In genomic region chr10:60354003-60354325, GRCm38 (mm10) we compare ENCODE assay signal across 20 mouse cellular contexts. TPM values are rescaled to one million over a fixed set of nuclear protein-coding genes. Genes with fewer than 3 reads are reported as not detected.
DNase-seq lines count a peak whose midpoint lies in the region; ATAC-seq and TF ChIP-seq lines count a peak whose summit lies in the region.
"Had no signal": no experiment of that assay in that cellular context is flagged by ENCODE, and none has a peak within 500 bp of the region (broad histone marks: within the 10 kb centered on the region; RNA-seq: fewer than 3 reads in every experiment).

No protein-coding gene starts in this region.

- no peak for TF ChIP-seq CTCF in stomach, postnatal 0 days (IDR thresholded peaks at IDR 0.05; ENCODE audit: low read depth)

- no peaks in the 10 kb centered on the region for H3K36me3 ChIP-seq in heart, embryonic 15.5 days
- H3K36me3 ChIP-seq in stomach, embryonic 14.5 days (ENCODE audit: control insufficient read depth, insufficient read depth, low read length) = no peaks in the 10 kb centered on the region
- H3K36me3 ChIP-seq in stomach, postnatal 0 days (ENCODE audit: control insufficient read depth, insufficient read depth, low read length) = no peaks in the 10 kb centered on the region
- H3K36me3 ChIP-seq in intestine, embryonic 16.5 days (ENCODE audit: control insufficient read depth, insufficient read depth, low read length) = 0 out of 2 replicates have a peak, but pooled peaks cover 2% of the 10 kb centered on the region
- H3K36me3 ChIP-seq in liver, embryonic 11.5 days (ENCODE audit: control insufficient read depth, insufficient read depth, low read length) = no peaks in the 10 kb centered on the region
- H3K36me3 ChIP-seq: forebrain, embryonic 12.5 days; limb, embryonic 15.5 days; neural tube, embryonic 13.5 days had no signal

- no peak overlapping the region for H3K4me3 ChIP-seq in heart, embryonic 15.5 days
- H3K4me3 ChIP-seq in stomach, embryonic 14.5 days (ENCODE audit: low read depth, low read length) = no peak overlapping the region
- no peak overlapping the region for H3K4me3 ChIP-seq in stomach, postnatal 0 days (ENCODE audit: low read depth, low read length)
- H3K4me3 ChIP-seq in intestine, embryonic 16.5 days (ENCODE audit: low read length) = no peak overlapping the region
- H3K4me3 ChIP-seq in liver, embryonic 11.5 days (ENCODE audit: low read depth, low read length) = no peak overlapping the region
- H3K4me3 ChIP-seq: forebrain, embryonic 12.5 days; layer of hippocampus, adult 2 months; limb, embryonic 15.5 days; neural tube, embryonic 13.5 days had no signal

- no peaks in the 10 kb centered on the region for H3K9me3 ChIP-seq in heart, embryonic 15.5 days (replicated peaks)
- H3K9me3 ChIP-seq in stomach, embryonic 14.5 days (ENCODE audit: control insufficient read depth, low read depth, low read length) = no peaks in the 10 kb centered on the region
- H3K9me3 ChIP-seq in stomach, postnatal 0 days (ENCODE audit: control insufficient read depth, low read length) = no peaks in the 10 kb centered on the region
- H3K9me3 ChIP-seq in intestine, embryonic 16.5 days (ENCODE audit: control insufficient read depth, low read length) = no peaks in the 10 kb centered on the region
- no peaks in the 10 kb centered on the region for H3K9me3 ChIP-seq in liver, embryonic 11.5 days (ENCODE audit: control insufficient read depth, low read length)
- H3K9me3 ChIP-seq: forebrain, embryonic 12.5 days; limb, embryonic 15.5 days; neural tube, embryonic 13.5 days had no signal

- H3K4me1 ChIP-seq in heart, embryonic 15.5 days (replicated peaks) = peaks cover 33% of the 10 kb centered on the region
- peaks cover 36% of the 10 kb centered on the region for H3K4me1 ChIP-seq in stomach, embryonic 14.5 days (ENCODE audit: control insufficient read depth, insufficient read depth, low read length)
- peaks cover 7% of the 10 kb centered on the region for H3K4me1 ChIP-seq in stomach, postnatal 0 days (replicated peaks; ENCODE audit: control insufficient read depth, insufficient read depth)
- peaks cover 35% of the 10 kb centered on the region for H3K4me1 ChIP-seq in intestine, embryonic 16.5 days (ENCODE audit: control insufficient read depth, insufficient read depth, low read length)
- H3K4me1 ChIP-seq in liver, embryonic 11.5 days (replicated peaks; ENCODE audit: control insufficient read depth, insufficient read depth, low read length) = peaks cover 29% of the 10 kb centered on the region

- H3K27me3 ChIP-seq in heart, embryonic 15.5 days = no peaks in the 10 kb centered on the region
- H3K27me3 ChIP-seq in stomach, embryonic 14.5 days (ENCODE audit: control insufficient read depth, insufficient read depth, low read length) = no peaks in the 10 kb centered on the region
- H3K27me3 ChIP-seq in stomach, postnatal 0 days (ENCODE audit: control insufficient read depth, insufficient read depth, low read length) = no peaks in the 10 kb centered on the region
- no peaks in the 10 kb centered on the region for H3K27me3 ChIP-seq in intestine, embryonic 16.5 days (replicated peaks; ENCODE audit: control insufficient read depth, insufficient read depth, low read length)
- H3K27me3 ChIP-seq in liver, embryonic 11.5 days (replicated peaks; ENCODE audit: control insufficient read depth, insufficient read depth, low read length) = no peaks in the 10 kb centered on the region
- H3K27me3 ChIP-seq: limb, embryonic 15.5 days; neural tube, embryonic 13.5 days had no signal

- H3K4me2 ChIP-seq in heart, embryonic 15.5 days = no peak overlapping the region
- no peak overlapping the region for H3K4me2 ChIP-seq in stomach, embryonic 14.5 days (replicated peaks; ENCODE audit: low read depth, low read length)
- H3K4me2 ChIP-seq in stomach, postnatal 0 days (replicated peaks; ENCODE audit: low read depth) = no peak overlapping the region
- no peak overlapping the region for H3K4me2 ChIP-seq in intestine, embryonic 16.5 days (ENCODE audit: low read depth, low read length)
- H3K4me2 ChIP-seq in liver, embryonic 11.5 days = no peak overlapping the region
- H3K4me2 ChIP-seq: forebrain, embryonic 12.5 days; hindbrain, embryonic 14.5 days; limb, embryonic 15.5 days; neural tube, embryonic 13.5 days had no signal

- DNase-seq in heart, postnatal 10 days = no peak
- no peak for DNase-seq in stomach, postnatal 0 days (ENCODE audit: low spot score)
- no peak for DNase-seq in liver, embryonic 11.5 days (ENCODE audit: low spot score)
- no peak for DNase-seq in kidney, postnatal 36 days
- DNase-seq: adrenal gland, adult 8-10 months; cerebellum, adult 9-11 months; kidney, adult 11 months; layer of hippocampus, postnatal 36 days; midbrain, embryonic 14.5 days had no signal

- 0 out of 2 replicates have a peak overlapping the region, but pooled peaks have one; percentile 16 for H3K27ac ChIP-seq in heart, embryonic 15.5 days
- H3K27ac ChIP-seq in stomach, embryonic 14.5 days (ENCODE audit: low read length) = peak overlapping the region; percentile 21; the same call in 1 of the 2 replicates
- H3K27ac ChIP-seq in stomach, postnatal 0 days (replicated peaks) = no peak overlapping the region
- peak overlapping the region; percentile 61 for H3K27ac ChIP-seq in intestine, embryonic 16.5 days (ENCODE audit: low read length)
- no peak overlapping the region for H3K27ac ChIP-seq in liver, embryonic 11.5 days (ENCODE audit: low read depth, low read length)
- H3K27ac ChIP-seq: forebrain, embryonic 12.5 days; hindbrain, embryonic 14.5 days; layer of hippocampus, adult 2 months; neural tube, embryonic 13.5 days had no signal

- WGBS in heart, embryonic 15.5 days = 85% methylated on average over 4 of the region's 4 CpGs
- WGBS in stomach, embryonic 14.5 days = 89% methylated on average over 4 of the region's 4 CpGs
- 89% methylated on average over 4 of the region's 4 CpGs for WGBS in stomach, postnatal 0 days
- 92% methylated on average over 4 of the region's 4 CpGs for WGBS in intestine, embryonic 16.5 days
- WGBS in liver, embryonic 11.5 days = 85% methylated on average over 4 of the region's 4 CpGs

- H3K9ac ChIP-seq in heart, embryonic 15.5 days = no peak overlapping the region
- H3K9ac ChIP-seq in stomach, embryonic 14.5 days (replicated peaks; ENCODE audit: low read depth, low read length) = no peak overlapping the region
- no peak overlapping the region for H3K9ac ChIP-seq in stomach, postnatal 0 days (ENCODE audit: low read length)
- H3K9ac ChIP-seq in intestine, embryonic 16.5 days (ENCODE audit: low read depth, low read length) = no peak overlapping the region
- no peak overlapping the region for H3K9ac ChIP-seq in liver, embryonic 11.5 days (ENCODE audit: low read depth, low read length)
- H3K9ac ChIP-seq: forebrain, embryonic 12.5 days; hindbrain, embryonic 14.5 days; limb, embryonic 15.5 days; neural tube, embryonic 13.5 days had no signal

- TF ChIP-seq EP300 in stomach, postnatal 0 days (optimal IDR thresholded peaks at IDR 0.05) = no peak

- no peak for ATAC-seq in heart, embryonic 15.5 days (replicated peaks; ENCODE audit: insufficient number of reproducible peaks, insufficient read depth, low FRiP score, low read depth)
- no peak for ATAC-seq in stomach, embryonic 14.5 days (ENCODE audit: insufficient number of reproducible peaks, insufficient read depth, low FRiP score, low read depth)
- ATAC-seq in stomach, postnatal 0 days (ENCODE audit: low FRiP score, low TSS enrichment) = no peak
- ATAC-seq in intestine, embryonic 16.5 days = no peak
- no peak for ATAC-seq in liver, embryonic 11.5 days (replicated peaks; ENCODE audit: low FRiP score)

- intact Hi-C loops in heart, postnatal 10 days (cut with DNase I) = no loop called here

RNA-seq across cellular contexts. Expression of gene Vsir, which starts 7.3 kb away (rescaled TPM):
- polyA plus RNA-seq in heart, embryonic 15.5 days (2015; fragmentation: Nextera tagmentation; extraction: Ambion mirVana) = 3.9 and 5.5 TPM in 2 replicates
- 10 to 100 TPM; 20.4 to 27.3 TPM for total RNA-seq in heart, postnatal 10 days (2021)
- 4.9 and 6.8 TPM in 2 replicates for polyA plus RNA-seq in stomach, embryonic 14.5 days (2014; fragmentation: Nextera tagmentation; extraction: Ambion mirVana)
- 4.2 and 4.3 TPM in 2 replicates for polyA plus RNA-seq in stomach, postnatal 0 days (2015; fragmentation: Nextera tagmentation; extraction: Ambion mirVana)
- polyA plus RNA-seq in intestine, embryonic 16.5 days (2015; fragmentation: Nextera tagmentation; extraction: Ambion mirVana) = 10.3 and 11.2 TPM in 2 replicates
- polyA plus RNA-seq in liver, embryonic 11.5 days (2014; fragmentation: Nextera tagmentation; extraction: Ambion mirVana) = 5.4 and 6.3 TPM in 2 replicates

RNA-seq across cellular contexts. Expression of gene Gm17455, which starts 45.6 kb away (rescaled TPM):
- polyA plus RNA-seq in heart, embryonic 15.5 days (2015; fragmentation: Nextera tagmentation; extraction: Ambion mirVana) = 0.20 and 0.32 TPM in 2 replicates
- not detected for total RNA-seq in heart, postnatal 10 days (2021)
- polyA plus RNA-seq in stomach, embryonic 14.5 days (2014; fragmentation: Nextera tagmentation; extraction: Ambion mirVana) = 0.41 and 1.4 TPM in 2 replicates
- polyA plus RNA-seq in stomach, postnatal 0 days (2015; fragmentation: Nextera tagmentation; extraction: Ambion mirVana) = 0.74 and 1.0 TPM in 2 replicates
- 0.72 and 1.0 TPM in 2 replicates for polyA plus RNA-seq in intestine, embryonic 16.5 days (2015; fragmentation: Nextera tagmentation; extraction: Ambion mirVana)
- polyA plus RNA-seq in liver, embryonic 11.5 days (2014; fragmentation: Nextera tagmentation; extraction: Ambion mirVana) = 0.44 TPM in 2 replicates
- total RNA-seq: adrenal gland, adult 8-10 months; gastrocnemius, adult 8-10 months; layer of hippocampus, adult 2 months; layer of hippocampus, postnatal 36 days; megakaryocyte progenitor cell, adult 5-6 weeks had no signal
- polyA plus RNA-seq: liver, embryonic 16.5 days had no signal

Comparison
In these comparisons a context has a peak if more than half of its experiments do, and no peak if none do; other contexts are left out.
1. H3K27ac ChIP-seq: peak in heart, embryonic 15.5 days (single experiment), stomach, embryonic 14.5 days (single experiment) and intestine, embryonic 16.5 days (single experiment); none in stomach, postnatal 0 days (single experiment) and liver, embryonic 11.5 days (single experiment).